Mouse (Mus musculus) embryonic facial prominence, embryonic 11.5 days (tissue): Measurements from ENCODE around the gene Casd1. TPM values are rescaled to one million over a fixed set of nuclear protein-coding genes. Genes with fewer than 3 reads are reported as not detected.

Source experiments
- ATAC-seq: fragments of 200-750 bp; cut with Nextera tagmentation; replicated peaks from 2 replicates; pipeline ENCODE4 v1.8.0; 2017; ENCODE audit warnings: low read depth; ENCODE audit not compliant: insufficient number of reproducible peaks, low FRiP score, low TSS enrichment
- DNase-seq: peaks from one replicate; pipeline ENCODE4 v3.0.0-alpha.2; 2015; ENCODE audit warnings: low spot score
- H3K27ac ChIP-seq: fragments of 300-500 bp; sonication (generic); replicated peaks from 2 replicates; pipeline ENCODE4 v1.5.1; 2014; ENCODE audit warnings: mild to moderate bottlenecking, low read depth, low read length, control low read depth
- H3K27me3 ChIP-seq: fragments of 300-500 bp; sonication (generic); 2 replicates; pipeline ENCODE4 v1.6.1; 2014; ENCODE audit warnings: mild to moderate bottlenecking, low read length, moderate library complexity, mixed read lengths; ENCODE audit not compliant: control insufficient read depth, insufficient read depth
- H3K36me3 ChIP-seq: fragments of 300-500 bp; sonication (generic); replicated peaks from 2 replicates; pipeline ENCODE4 v1.6.1; 2014; ENCODE audit warnings: low read depth, mild to moderate bottlenecking, low read length, moderate library complexity, mixed read lengths; ENCODE audit not compliant: control insufficient read depth, insufficient read depth
- H3K4me1 ChIP-seq: fragments of 300-500 bp; sonication (generic); 2 replicates; pipeline ENCODE4 v1.6.1; 2014; ENCODE audit warnings: low read length, mixed read lengths; ENCODE audit not compliant: control insufficient read depth, insufficient read depth
- H3K4me2 ChIP-seq: fragments of 300-500 bp; sonication (generic); 2 replicates; pipeline ENCODE4 v1.6.1; 2014; ENCODE audit warnings: low read depth, mild to moderate bottlenecking, control low read depth, low read length, moderate library complexity
- H3K4me3 ChIP-seq: fragments of 300-500 bp; sonication (generic); 2 replicates; pipeline ENCODE4 v1.5.1; 2014; ENCODE audit warnings: low read depth, low read length, control low read depth
- H3K9ac ChIP-seq: fragments of 300-500 bp; sonication (generic); replicated peaks from 2 replicates; pipeline ENCODE4 v1.6.1; 2014; ENCODE audit warnings: mild to moderate bottlenecking, control low read depth, low read length
- H3K9me3 ChIP-seq: fragments of 300-500 bp; sonication (generic); replicated peaks from 2 replicates; pipeline ENCODE4 v1.6.1; 2016; ENCODE audit warnings: mild to moderate bottlenecking, low read length, inconsistent platforms, mixed read lengths; ENCODE audit not compliant: control insufficient read depth
- WGBS: fragments of 180-500 bp; shearing (Covaris S2); extraction: QIAGEN DNeasy Blood & Tissue Kit; methylation state at CpG from one replicate; pipeline ENCODE4 v1.1.7; 2014; 5-methylcytosine and 5-hydroxymethylcytosine counted together
- polyA plus RNA-seq: library from polyadenylated mRNA; unstranded; fragments of >200 nt; fragmentation: Nextera tagmentation; extraction: Ambion mirVana; gene quantifications from 2 replicates; pipeline ENCODE4 v1.2.1, GENCODE M21; 2014

Gene Casd1
- polyA plus RNA-seq, 1 experiment from 2014 or later: 61.6 TPM

GRCm38 (mm10) chr6:4570412-4570811 is 30.2 kb upstream of the Casd1 start:
- Histone ChIP-seq H3K27me3 (no peaks in the 10 kb centered on the region), H3K4me3 (no peak overlapping the region), H3K4me1 (no peaks in the 10 kb centered on the region), H3K27ac (no peak overlapping the region), H3K9ac (no peak overlapping the region), H3K36me3 (no peaks in the 10 kb centered on the region), H3K4me2 (no peak overlapping the region), H3K9me3 (no peaks in the 10 kb centered on the region)
- WGBS: 34% methylated on average over 4 of the region's 4 CpGs
- DNase-seq (peak; percentile 75), ATAC-seq (no peak)

- Histone ChIP-seq H3K27ac (no peak overlapping the region), H3K27me3 (no peaks in the 10 kb centered on the region), H3K4me3 (no peak overlapping the region), H3K4me1 (no peaks in the 10 kb centered on the region), H3K36me3 (no peaks in the 10 kb centered on the region), H3K9me3 (no peaks in the 10 kb centered on the region), H3K9ac (no peak overlapping the region), H3K4me2 (no peak overlapping the region)
- DNase-seq: no peak
- no peak for ATAC-seq
- 84% methylated on average over 5 of the region's 5 CpGs for WGBS
Observed at GRCm38 (mm10) chr6:4577756-4578155, 22.9 kb upstream of the Casd1 start.

GRCm38 (mm10) chr6:4578343-4578742 is 22.3 kb upstream of the Casd1 start:
- H3K9me3 ChIP-seq: no peaks in the 10 kb centered on the region
- DNase-seq (no peak), ATAC-seq (no peak)
- no peak overlapping the region for H3K4me2 ChIP-seq
- H3K4me1 ChIP-seq: no peaks in the 10 kb centered on the region
- H3K27ac ChIP-seq: no peak overlapping the region
- H3K4me3 ChIP-seq: no peak overlapping the region
- no peaks in the 10 kb centered on the region for H3K36me3 ChIP-seq
- H3K27me3 ChIP-seq: no peaks in the 10 kb centered on the region
- H3K9ac ChIP-seq: no peak overlapping the region
- WGBS: 88% methylated on average over 6 of the region's 6 CpGs

GRCm38 (mm10) chr6:4579620-4580019 is 21.0 kb upstream of the Casd1 start:
- no peak for ATAC-seq
- H3K9ac ChIP-seq: no peak overlapping the region
- H3K27me3 ChIP-seq: no peaks in the 10 kb centered on the region
- no peak overlapping the region for H3K4me2 ChIP-seq
- no peak overlapping the region for H3K27ac ChIP-seq
- H3K36me3 ChIP-seq: no peaks in the 10 kb centered on the region
- no peak for DNase-seq
- H3K9me3 ChIP-seq: no peaks in the 10 kb centered on the region
- H3K4me3 ChIP-seq: no peak overlapping the region
- H3K4me1 ChIP-seq: no peaks in the 10 kb centered on the region
- WGBS: 46% methylated on average over 5 of the region's 5 CpGs

GRCm38 (mm10) chr6:4583485-4583884 is 17.2 kb upstream of the Casd1 start:
- H3K9ac ChIP-seq: no peak overlapping the region
- no peak for DNase-seq
- ATAC-seq: no peak
- no peaks in the 10 kb centered on the region for H3K4me1 ChIP-seq
- H3K4me2 ChIP-seq: no peak overlapping the region
- no peak overlapping the region for H3K27ac ChIP-seq
- no peaks in the 10 kb centered on the region for H3K27me3 ChIP-seq
- H3K36me3 ChIP-seq: no peaks in the 10 kb centered on the region
- no peaks in the 10 kb centered on the region for H3K9me3 ChIP-seq
- no peak overlapping the region for H3K4me3 ChIP-seq
- 57% methylated on average over 6 of the region's 6 CpGs for WGBS

- Histone ChIP-seq H3K36me3 (no peaks in the 10 kb centered on the region), H3K27ac (no peak overlapping the region), H3K4me3 (no peak overlapping the region), H3K9me3 (no peaks in the 10 kb centered on the region), H3K4me1 (no peaks in the 10 kb centered on the region), H3K27me3 (no peaks in the 10 kb centered on the region), H3K4me2 (no peak overlapping the region), H3K9ac (no peak overlapping the region)
- no peak for DNase-seq
- ATAC-seq: no peak
- WGBS: 84% methylated on average over 4 of the region's 4 CpGs
Observed at GRCm38 (mm10) chr6:4587946-4588345, 12.7 kb upstream of the Casd1 start.

- no peak overlapping the region for H3K27ac ChIP-seq
- no peak overlapping the region for H3K4me2 ChIP-seq
- no peak overlapping the region for H3K4me3 ChIP-seq
- WGBS: 92% methylated on average over 3 of the region's 3 CpGs
- H3K9me3 ChIP-seq: no peaks in the 10 kb centered on the region
- ATAC-seq: no peak
- no peak for DNase-seq
- H3K4me1 ChIP-seq: no peaks in the 10 kb centered on the region
- H3K36me3 ChIP-seq: no peaks in the 10 kb centered on the region
- no peak overlapping the region for H3K9ac ChIP-seq
- no peaks in the 10 kb centered on the region for H3K27me3 ChIP-seq
Observed at GRCm38 (mm10) chr6:4588722-4589121, 11.9 kb upstream of the Casd1 start.

- H3K4me3 ChIP-seq: no peak overlapping the region
- no peaks in the 10 kb centered on the region for H3K4me1 ChIP-seq
- DNase-seq: no peak
- no peaks in the 10 kb centered on the region for H3K27me3 ChIP-seq
- H3K36me3 ChIP-seq: no peaks in the 10 kb centered on the region
- no peak for ATAC-seq
- H3K4me2 ChIP-seq: no peak overlapping the region
- no peaks in the 10 kb centered on the region for H3K9me3 ChIP-seq
- H3K27ac ChIP-seq: no peak overlapping the region
- whole genome bisulfite sequencing: 76% methylated on average over 8 of the region's 8 CpGs
- H3K9ac ChIP-seq: no peak overlapping the region
Observed at GRCm38 (mm10) chr6:4590089-4590488, 10.6 kb upstream of the Casd1 start.
